Mouse (Mus musculus) ES-E14 (cell line): ENCODE results near the gene Ipo4.

Experiments
- HCFC1 ChIP-seq: IDR thresholded peaks from 2 replicates; pipeline ENCODE4 v1.6.1; 2012; ENCODE audit warnings: low read length, inconsistent platforms, borderline replicate concordance; ENCODE audit not compliant: insufficient read depth
- ZNF384 ChIP-seq: IDR thresholded peaks from 2 replicates; pipeline ENCODE4 v1.6.1; 2012; ENCODE audit warnings: low read depth, low read length, inconsistent platforms

DNA sequence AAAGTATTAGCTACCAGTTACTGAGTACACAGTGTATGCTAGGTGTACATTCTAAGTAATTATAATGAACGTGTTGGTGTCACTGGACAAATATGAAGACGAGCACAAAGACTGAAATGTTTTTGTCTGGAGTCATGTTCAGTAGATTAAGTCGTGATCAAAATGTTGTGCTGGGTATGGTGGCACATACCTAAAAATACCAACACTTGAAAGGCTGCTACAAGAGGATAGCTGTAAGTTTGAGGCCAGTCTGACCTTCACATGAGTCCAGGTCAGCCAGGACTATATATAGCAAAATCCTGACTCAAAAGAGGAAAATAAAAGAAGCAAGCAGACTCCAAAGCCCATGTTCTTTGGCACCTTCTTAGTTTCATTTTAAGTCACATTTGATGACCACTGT lies 21.2 kb upstream of the Ipo4 start:
- TF ChIP-seq ZNF384 (no peak), HCFC1 (no peak)
